Mouse (Mus musculus) midbrain, embryonic 13.5 days (tissue): ENCODE results near the gene Pawr. TPM values are rescaled to one million over a fixed set of nuclear protein-coding genes. Genes with fewer than 3 reads are reported as not detected.
A peak's percentile ranks its signal among the peaks of the same experiment; 100 is the strongest.

Experiments
- ATAC-seq: fragments of 200-750 bp; cut with Nextera tagmentation; 2 replicates; pipeline ENCODE4 v1.8.0; 2017; ENCODE audit warnings: mild to moderate bottlenecking, moderate TSS enrichment, moderate library complexity
- H3K27ac ChIP-seq: fragments of 300-500 bp; sonication (generic); 2 replicates; pipeline ENCODE4 v1.5.1; 2015; ENCODE audit warnings: inconsistent platforms, mild to moderate bottlenecking, moderate library complexity
- H3K27me3 ChIP-seq: fragments of 300-500 bp; sonication (generic); 2 replicates; pipeline ENCODE4 v1.6.1; 2015; ENCODE audit warnings: mild to moderate bottlenecking, inconsistent platforms
- H3K36me3 ChIP-seq: fragments of 300-500 bp; sonication (generic); 2 replicates; pipeline ENCODE4 v1.6.1; 2015; ENCODE audit warnings: mild to moderate bottlenecking, inconsistent platforms
- H3K4me1 ChIP-seq: fragments of 300-500 bp; sonication (generic); replicated peaks from 2 replicates; pipeline ENCODE4 v1.6.1; 2015; ENCODE audit warnings: inconsistent platforms
- H3K4me2 ChIP-seq: fragments of 300-500 bp; sonication (generic); replicated peaks from 2 replicates; pipeline ENCODE4 v1.6.1; 2015; ENCODE audit warnings: moderate library complexity, mild to moderate bottlenecking, inconsistent platforms
- H3K4me3 ChIP-seq: fragments of 300-500 bp; sonication (generic); replicated peaks from 2 replicates; pipeline ENCODE4 v1.5.1; 2015; ENCODE audit warnings: mild to moderate bottlenecking, inconsistent platforms
- H3K9ac ChIP-seq: fragments of 300-500 bp; sonication (generic); replicated peaks from 2 replicates; pipeline ENCODE4 v1.6.1; 2015; ENCODE audit warnings: mild to moderate bottlenecking, inconsistent platforms
- H3K9me3 ChIP-seq: fragments of 300-500 bp; sonication (generic); 2 replicates; pipeline ENCODE4 v1.6.1; 2016; ENCODE audit warnings: mild to moderate bottlenecking, inconsistent platforms
- WGBS: fragments of 180-500 bp; shearing (Covaris S2); methylation state at CpG from one replicate; pipeline ENCODE4 v1.1.7; 2015; 5-methylcytosine and 5-hydroxymethylcytosine counted together
- polyA plus RNA-seq: library from polyadenylated mRNA; unstranded; fragments of >200 nt; fragmentation: Nextera tagmentation; extraction: Ambion mirVana; gene quantifications from 2 replicates; pipeline ENCODE4 v1.2.1, GENCODE M21; 2015

The Pawr gene
- 2.6 and 4.0 TPM in 2 replicates for polyA plus RNA-seq

DNA sequence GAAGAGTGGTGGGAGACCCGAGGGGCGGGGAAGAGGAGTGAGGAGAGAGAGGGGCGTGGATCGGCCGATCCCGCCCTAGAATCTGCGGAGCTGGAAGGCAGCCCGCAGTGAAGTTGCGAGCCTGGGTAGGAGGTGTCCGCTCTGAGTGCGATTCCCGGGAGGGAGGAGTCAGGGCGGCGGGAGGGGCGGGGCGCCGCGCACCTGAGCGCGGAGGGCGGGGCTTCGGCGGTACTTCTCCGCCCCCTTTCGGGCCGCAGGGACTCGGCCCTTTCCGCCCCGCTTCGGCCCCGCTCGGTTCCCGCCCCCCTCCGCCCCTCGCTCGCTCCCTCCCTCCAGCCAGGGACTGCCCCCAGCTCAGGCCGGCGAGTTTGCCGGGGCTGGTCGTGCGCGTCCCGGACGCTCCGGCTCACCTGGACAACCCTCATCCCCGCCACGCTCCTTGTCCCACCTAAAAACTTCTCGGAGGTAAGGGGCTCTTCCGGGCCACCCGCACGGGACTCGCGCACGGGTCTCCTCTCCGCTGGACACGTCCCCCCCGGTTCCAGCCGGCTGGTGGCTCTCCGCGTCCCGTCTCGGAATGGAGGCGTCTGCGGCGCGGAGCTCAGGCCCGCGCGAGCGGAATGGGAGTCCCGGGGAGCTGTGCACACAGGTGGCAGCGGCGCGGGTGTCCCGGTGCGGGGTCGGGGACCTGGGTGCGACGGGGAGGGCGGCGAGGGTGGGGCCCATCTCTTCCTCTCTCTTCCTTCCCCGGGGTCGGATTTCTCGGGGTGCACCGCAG is at the start of gene Pawr:
Pawr (plus strand) TSS at position 338 of the 778 bp plus-strand sequence.
- Histone ChIP-seq H3K27me3 (peaks cover 29% of the 10 kb centered on the region), H3K4me2 (peak within 1 kb of the TSS; percentile 97), H3K9ac (peak within 1 kb of the TSS; percentile 77), H3K4me3 (peak within 1 kb of the TSS; percentile 81), H3K36me3 (no peaks in the 10 kb centered on the region), H3K4me1 (peaks cover 10% of the 10 kb centered on the region), H3K27ac (no peak within 1 kb of the TSS), H3K9me3 (no peaks in the 10 kb centered on the region)
- peak; percentile 90 for ATAC-seq
- under 1% methylated on average over 76 of the region's 85 CpGs for whole genome bisulfite sequencing

DNA sequence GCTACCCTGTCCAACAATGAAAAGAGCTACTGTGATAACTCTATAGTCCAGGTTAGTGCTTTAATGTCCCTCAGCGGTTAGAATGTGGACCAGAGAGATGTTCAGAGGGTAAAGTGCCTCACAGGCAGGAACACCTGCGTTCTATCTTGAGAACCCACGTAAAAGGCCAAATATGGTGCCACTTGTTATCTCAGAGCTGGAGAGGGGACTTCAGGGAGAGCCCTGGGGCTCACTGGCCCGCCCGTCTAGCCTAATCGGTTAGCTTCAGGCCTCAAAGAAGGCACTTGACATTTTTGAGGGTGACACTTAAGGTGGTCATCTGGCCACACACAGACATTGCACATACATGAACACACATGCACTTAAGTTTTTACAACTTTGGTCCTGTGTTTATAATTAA is 49.6 kb upstream of the Pawr start:
- no peak overlapping the region for H3K27ac ChIP-seq
- H3K4me1 ChIP-seq, result no peaks in the 10 kb centered on the region
- ATAC-seq, result no peak
- no peaks in the 10 kb centered on the region for H3K9me3 ChIP-seq
- H3K27me3 ChIP-seq, result no peaks in the 10 kb centered on the region
- H3K4me2 ChIP-seq, result no peak overlapping the region
- 94% methylated on average over 6 of the region's 6 CpGs for WGBS
- peaks cover 22% of the 10 kb centered on the region for H3K36me3 ChIP-seq
- no peak overlapping the region for H3K4me3 ChIP-seq
- H3K9ac ChIP-seq, result no peak overlapping the region

DNA sequence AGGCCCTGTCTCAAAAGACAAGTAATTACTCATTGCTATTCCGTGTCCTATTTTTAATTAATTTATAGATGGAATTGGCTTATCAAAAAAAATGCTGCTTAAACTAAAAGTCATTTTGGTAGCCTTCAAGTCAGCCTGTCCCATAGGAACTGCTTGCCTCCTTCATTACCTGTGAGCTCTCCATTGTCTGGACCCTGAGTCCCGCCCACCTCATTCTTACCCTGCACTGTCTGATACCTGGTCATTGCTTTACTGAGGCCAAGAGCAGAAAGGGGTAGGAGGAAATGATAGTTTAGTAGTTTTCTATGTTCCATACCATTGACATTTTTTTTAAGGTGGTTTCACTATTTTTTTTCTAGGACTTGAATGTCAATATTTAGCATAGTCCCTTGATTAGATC is 48.5 kb upstream of the Pawr start:
- 89% methylated on average over 2 of the region's 2 CpGs for whole genome bisulfite sequencing
- ATAC-seq, result no peak
- no peak overlapping the region for H3K27ac ChIP-seq
- H3K9ac ChIP-seq, result no peak overlapping the region
- H3K4me3 ChIP-seq, result no peak overlapping the region
- no peaks in the 10 kb centered on the region for H3K4me1 ChIP-seq
- H3K4me2 ChIP-seq, result no peak overlapping the region
- peaks cover 14% of the 10 kb centered on the region for H3K36me3 ChIP-seq
- no peaks in the 10 kb centered on the region for H3K27me3 ChIP-seq
- H3K9me3 ChIP-seq, result no peaks in the 10 kb centered on the region

DNA sequence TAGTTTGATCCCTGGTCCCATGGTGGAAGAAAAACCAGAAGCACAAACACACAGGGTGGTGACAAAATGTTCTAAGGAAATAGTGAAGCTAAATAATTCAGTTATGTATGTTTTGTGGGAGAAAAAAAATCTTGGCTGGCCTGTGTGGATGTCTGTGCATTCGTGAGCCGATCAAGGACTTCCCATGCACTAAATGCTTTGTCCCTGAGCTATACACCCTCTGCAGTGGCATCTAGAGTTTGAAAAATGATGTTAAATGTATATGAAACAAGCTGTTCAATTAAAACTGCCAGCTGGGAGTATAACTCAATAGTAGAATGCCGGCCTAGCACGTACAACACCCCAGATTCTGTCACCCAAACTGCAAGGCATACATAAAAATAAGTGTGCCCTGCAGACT is 48.1 kb upstream of the Pawr start:
- ATAC-seq, result no peak
- H3K9me3 ChIP-seq, result no peaks in the 10 kb centered on the region
- no peak overlapping the region for H3K4me2 ChIP-seq
- peaks cover 14% of the 10 kb centered on the region for H3K36me3 ChIP-seq
- no peaks in the 10 kb centered on the region for H3K4me1 ChIP-seq
- no peak overlapping the region for H3K4me3 ChIP-seq
- 94% methylated on average over 4 of the region's 4 CpGs for WGBS
- no peaks in the 10 kb centered on the region for H3K27me3 ChIP-seq
- no peak overlapping the region for H3K9ac ChIP-seq
- H3K27ac ChIP-seq, result no peak overlapping the region

DNA sequence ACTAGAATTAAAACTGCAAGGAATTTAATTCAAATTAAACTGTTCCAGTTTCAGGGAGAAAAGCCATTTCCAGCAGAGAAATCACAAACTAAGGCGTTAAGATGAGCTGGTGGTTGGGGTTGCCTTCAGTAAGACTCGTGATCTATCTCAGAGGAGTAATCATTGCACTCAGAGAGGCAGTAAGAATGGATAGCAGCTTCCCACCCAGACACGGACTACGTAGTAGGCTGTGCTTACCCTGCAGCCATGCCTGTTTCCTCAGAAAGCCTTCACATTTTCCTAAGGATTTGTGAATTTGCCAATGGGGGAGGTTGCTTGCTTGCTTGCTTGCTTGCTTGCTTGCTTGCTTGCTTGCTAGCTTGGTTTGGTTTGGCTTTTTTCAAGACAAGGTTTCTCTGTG is 47.5 kb upstream of the Pawr start:
- Histone ChIP-seq H3K27me3 (no peaks in the 10 kb centered on the region), H3K36me3 (peaks cover 14% of the 10 kb centered on the region), H3K4me1 (no peaks in the 10 kb centered on the region), H3K9ac (no peak overlapping the region), H3K4me3 (no peak overlapping the region), H3K4me2 (no peak overlapping the region), H3K27ac (no peak overlapping the region), H3K9me3 (no peaks in the 10 kb centered on the region)
- ATAC-seq, result no peak
- 90% methylated on average over 4 of the region's 4 CpGs for WGBS

DNA sequence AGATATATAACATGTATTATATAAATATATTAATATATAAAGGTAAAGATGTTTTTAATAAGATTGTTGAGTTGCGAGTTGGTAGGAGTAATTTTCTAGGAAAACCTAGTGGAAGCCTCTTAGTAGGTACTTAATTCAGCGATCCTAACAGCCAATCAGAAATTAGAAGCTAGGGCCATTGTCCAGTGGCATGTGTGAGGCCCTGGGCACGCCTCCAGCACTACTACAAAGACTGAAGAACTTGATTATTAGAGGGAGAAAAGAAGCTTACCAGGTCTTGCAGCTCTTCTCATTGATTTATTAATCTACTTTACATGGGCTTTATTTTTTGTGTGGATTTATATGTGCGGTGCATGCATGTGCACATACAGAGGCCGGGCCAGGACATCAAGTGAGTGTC is 46.9 kb upstream of the Pawr start:
- Histone ChIP-seq H3K9me3 (no peaks in the 10 kb centered on the region), H3K27ac (0 out of 2 replicates have a peak overlapping the region, but pooled peaks have one; percentile 14), H3K4me1 (no peaks in the 10 kb centered on the region), H3K36me3 (peaks cover 11% of the 10 kb centered on the region), H3K27me3 (no peaks in the 10 kb centered on the region), H3K4me2 (no peak overlapping the region), H3K9ac (no peak overlapping the region), H3K4me3 (no peak overlapping the region)
- 77% methylated on average over 5 of the region's 5 CpGs for WGBS
- no peak for ATAC-seq

DNA sequence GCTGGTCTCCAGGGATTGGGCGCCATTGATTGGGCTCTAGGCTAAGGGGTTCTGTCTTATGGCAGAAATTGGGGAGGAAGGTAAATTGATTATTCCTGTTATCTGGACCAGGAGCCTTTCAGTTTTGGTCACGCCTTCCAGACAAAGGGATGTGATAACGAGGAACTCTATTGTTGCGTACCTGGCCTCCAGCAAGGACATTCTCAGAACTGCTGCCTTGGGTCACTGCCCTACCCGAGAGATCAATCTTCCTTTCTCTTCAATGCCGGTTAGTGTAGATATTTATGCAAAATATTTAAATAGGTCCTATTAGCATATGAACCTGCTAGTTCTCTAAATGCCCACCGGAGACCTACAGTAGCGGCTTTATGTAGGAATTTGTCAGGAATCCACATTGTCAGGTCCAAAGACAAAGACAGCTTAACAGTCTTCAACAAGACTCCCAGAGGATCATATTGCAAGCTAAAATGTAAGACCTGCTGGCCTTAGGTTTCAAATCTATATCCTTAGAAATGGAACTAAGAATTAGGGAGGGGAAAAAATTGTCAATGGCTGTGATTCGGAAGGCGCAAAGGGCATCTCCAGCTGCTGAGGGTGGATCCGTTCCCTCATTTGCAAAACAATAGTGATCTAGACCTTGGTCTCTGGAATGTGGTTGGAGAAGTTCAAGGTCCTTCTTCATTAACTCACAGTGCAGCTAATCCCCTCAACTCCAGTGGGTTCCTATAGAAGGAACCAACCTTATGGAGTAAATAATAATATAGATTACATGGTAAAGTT is 45.1 kb upstream of the Pawr start:
- no peak for ATAC-seq
- H3K9me3 ChIP-seq, result no peaks in the 10 kb centered on the region
- H3K9ac ChIP-seq, result no peak overlapping the region
- 65% methylated on average over 11 of the region's 11 CpGs for WGBS
- 0 out of 2 replicates have a peak, but pooled peaks cover 3% of the 10 kb centered on the region for H3K36me3 ChIP-seq
- H3K4me3 ChIP-seq, result no peak overlapping the region
- no peaks in the 10 kb centered on the region for H3K4me1 ChIP-seq
- H3K27me3 ChIP-seq, result no peaks in the 10 kb centered on the region
- no peak overlapping the region for H3K4me2 ChIP-seq
- peak overlapping the region; percentile 5; the same call in 1 of the 2 replicates for H3K27ac ChIP-seq

DNA sequence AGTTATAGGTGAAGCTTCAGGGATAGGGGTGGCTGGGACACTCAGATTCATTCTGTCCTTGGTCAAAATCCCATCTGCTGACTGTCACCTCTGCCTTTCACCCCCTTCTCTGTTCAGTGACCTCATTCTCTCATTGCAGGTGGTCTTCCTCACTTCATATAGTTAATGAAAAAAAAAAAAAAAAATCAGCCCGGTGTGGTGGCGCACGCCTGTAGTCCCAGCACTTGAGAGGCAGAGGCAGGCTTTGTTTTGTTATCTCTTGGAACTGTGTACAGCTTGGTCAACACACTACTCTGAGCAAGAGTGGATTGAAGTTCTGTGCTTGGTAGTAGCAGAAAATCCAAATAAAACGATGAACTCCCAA is 44.5 kb upstream of the Pawr start:
- 79% methylated on average over 4 of the region's 4 CpGs for WGBS
- H3K36me3 ChIP-seq, result no peaks in the 10 kb centered on the region
- no peaks in the 10 kb centered on the region for H3K4me1 ChIP-seq
- no peak for ATAC-seq
- H3K27ac ChIP-seq, result no peak overlapping the region
- H3K4me2 ChIP-seq, result no peak overlapping the region
- no peak overlapping the region for H3K4me3 ChIP-seq
- no peak overlapping the region for H3K9ac ChIP-seq
- no peaks in the 10 kb centered on the region for H3K27me3 ChIP-seq
- no peaks in the 10 kb centered on the region for H3K9me3 ChIP-seq

DNA sequence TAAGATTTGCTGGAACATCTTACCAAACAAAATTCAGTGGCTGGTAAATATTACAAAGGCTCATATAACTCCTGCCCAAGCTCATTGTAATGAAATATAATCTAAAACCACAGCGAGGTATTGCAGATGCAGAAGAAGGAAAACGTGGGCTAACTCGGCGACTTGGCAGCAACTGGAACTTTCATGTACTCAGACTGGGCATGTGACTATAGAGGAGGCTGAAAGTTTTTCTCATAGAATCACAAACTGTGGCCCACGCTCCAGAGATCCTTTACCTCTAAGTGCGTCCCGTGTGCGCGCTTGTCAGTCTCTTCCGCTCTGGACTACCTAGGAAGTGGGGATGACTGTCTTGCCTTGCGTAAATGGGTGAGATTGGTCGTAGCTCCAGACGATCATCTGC is 41.9 kb upstream of the Pawr start:
- no peaks in the 10 kb centered on the region for H3K36me3 ChIP-seq
- H3K4me2 ChIP-seq, result no peak overlapping the region
- H3K27me3 ChIP-seq, result no peaks in the 10 kb centered on the region
- no peak for ATAC-seq
- 97% methylated on average over 13 of the region's 13 CpGs for WGBS
- no peaks in the 10 kb centered on the region for H3K9me3 ChIP-seq
- no peak overlapping the region for H3K27ac ChIP-seq
- no peak overlapping the region for H3K9ac ChIP-seq
- H3K4me3 ChIP-seq, result no peak overlapping the region
- H3K4me1 ChIP-seq, result no peaks in the 10 kb centered on the region

DNA sequence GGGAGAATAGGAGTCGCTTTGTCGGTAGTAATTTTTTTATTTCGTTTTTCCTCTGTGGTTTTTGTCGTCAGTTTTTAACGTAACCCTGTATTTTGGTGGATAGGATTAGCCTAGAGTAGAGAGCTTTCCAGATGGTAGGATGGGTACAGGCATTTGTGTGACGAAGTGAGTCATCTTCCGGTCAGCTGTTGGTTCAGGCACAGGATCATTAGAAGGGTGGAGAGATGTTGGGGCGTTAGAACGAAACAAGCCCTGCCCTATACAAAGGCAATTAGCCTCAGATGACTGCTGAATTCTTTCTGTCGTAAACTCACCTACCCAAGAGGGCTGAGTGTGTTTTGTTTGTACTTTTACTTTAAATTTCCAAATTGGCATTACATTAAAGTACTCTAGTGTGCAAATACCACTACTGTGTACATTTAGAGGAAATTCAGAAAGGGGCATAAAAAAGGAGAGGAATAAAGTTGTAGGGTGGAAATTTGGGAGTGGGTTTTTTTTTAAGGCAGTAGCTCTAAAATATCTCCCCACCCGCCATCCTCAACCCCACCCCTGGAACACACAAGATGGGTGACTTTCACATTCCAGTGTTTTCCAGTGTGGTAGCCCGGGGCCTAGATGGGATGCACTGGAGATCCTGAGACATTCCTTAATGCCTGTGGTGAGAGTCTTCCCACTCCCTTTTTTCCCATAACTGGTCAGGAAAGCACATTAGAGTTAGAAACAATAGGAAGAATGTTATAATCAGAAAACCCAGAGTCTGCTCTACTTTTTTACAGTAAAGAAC is 40.0 kb upstream of the Pawr start:
- WGBS, result 93% methylated on average over 12 of the region's 12 CpGs
- no peaks in the 10 kb centered on the region for H3K36me3 ChIP-seq
- no peaks in the 10 kb centered on the region for H3K4me1 ChIP-seq
- no peaks in the 10 kb centered on the region for H3K9me3 ChIP-seq
- H3K9ac ChIP-seq, result no peak overlapping the region
- ATAC-seq, result no peak
- no peak overlapping the region for H3K4me2 ChIP-seq
- no peak overlapping the region for H3K27ac ChIP-seq
- H3K27me3 ChIP-seq, result no peaks in the 10 kb centered on the region
- H3K4me3 ChIP-seq, result no peak overlapping the region

DNA sequence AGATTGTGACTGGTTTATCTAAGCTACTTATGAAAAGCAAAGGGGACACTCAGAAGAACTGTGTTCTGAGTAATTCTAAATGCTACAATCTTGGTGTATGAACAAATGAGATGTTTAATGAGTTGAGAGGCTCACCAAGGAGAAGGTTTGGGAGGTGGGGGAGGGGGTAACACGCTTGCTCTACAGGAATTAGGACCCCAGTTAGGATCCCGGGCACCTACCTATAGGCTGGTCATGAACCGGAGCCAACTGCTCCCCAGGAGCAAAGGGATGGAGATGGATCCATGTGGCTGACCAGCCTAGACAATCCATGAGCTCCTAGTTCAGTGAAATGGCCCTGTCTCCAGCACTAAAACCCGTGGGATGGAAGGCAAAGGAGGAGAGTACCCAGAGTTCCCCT is 39.3 kb upstream of the Pawr start:
- H3K9ac ChIP-seq, result no peak overlapping the region
- H3K4me2 ChIP-seq, result no peak overlapping the region
- 90% methylated on average over 4 of the region's 4 CpGs for WGBS
- ATAC-seq, result no peak
- H3K27me3 ChIP-seq, result no peaks in the 10 kb centered on the region
- no peak overlapping the region for H3K4me3 ChIP-seq
- no peaks in the 10 kb centered on the region for H3K4me1 ChIP-seq
- H3K27ac ChIP-seq, result no peak overlapping the region
- H3K36me3 ChIP-seq, result no peaks in the 10 kb centered on the region
- no peaks in the 10 kb centered on the region for H3K9me3 ChIP-seq

DNA sequence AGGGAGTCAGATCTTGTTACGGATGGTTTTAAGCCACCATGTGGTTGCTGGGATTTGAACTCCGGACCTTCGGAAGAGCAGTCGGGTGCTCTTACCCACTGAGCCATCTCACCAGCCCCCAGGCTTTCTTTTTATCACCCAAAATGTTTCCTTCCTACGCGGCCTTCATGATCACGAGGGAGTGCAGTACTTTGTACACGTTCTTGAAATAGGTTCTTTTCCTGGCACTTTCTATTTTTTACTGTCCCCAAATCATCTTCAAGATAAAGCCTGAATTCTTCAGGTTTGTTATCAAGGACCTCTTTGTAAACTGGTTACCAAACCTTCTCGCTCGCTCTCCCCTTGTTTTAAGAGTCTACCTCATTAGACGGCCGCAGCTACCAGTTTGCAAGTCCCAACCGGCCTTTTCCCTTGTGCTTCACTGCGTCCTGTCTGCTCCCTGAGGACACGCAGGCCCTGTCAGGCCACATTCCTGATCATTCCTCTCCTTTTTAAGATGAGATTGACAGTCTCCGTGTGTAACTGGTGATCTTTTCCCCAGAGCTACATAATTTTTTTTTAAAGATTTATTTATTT is 38.2 kb upstream of the Pawr start:
- no peak for ATAC-seq

More for the DNA sequence above, 38.2 kb upstream of the Pawr start:
- no peak overlapping the region for H3K4me3 ChIP-seq
- H3K4me1 ChIP-seq, result no peaks in the 10 kb centered on the region
- WGBS, result 92% methylated on average over 16 of the region's 16 CpGs
- H3K9ac ChIP-seq, result no peak overlapping the region
- H3K36me3 ChIP-seq, result no peaks in the 10 kb centered on the region
- no peak overlapping the region for H3K4me2 ChIP-seq
- no peaks in the 10 kb centered on the region for H3K9me3 ChIP-seq
- H3K27me3 ChIP-seq, result no peaks in the 10 kb centered on the region
- H3K27ac ChIP-seq, result no peak overlapping the region
